Mouse (Mus musculus) limb, embryonic 11.5 days (tissue): Measurements from ENCODE around the gene Tubg2. TPM values are rescaled to one million over a fixed set of nuclear protein-coding genes. Genes with fewer than 3 reads are reported as not detected.

Experiments used
- ATAC-seq: fragments of 200-750 bp; cut with Nextera tagmentation; 2 replicates; pipeline ENCODE4 v1.8.0; 2017; ENCODE audit warnings: low read depth; ENCODE audit not compliant: insufficient number of reproducible peaks, low FRiP score, low TSS enrichment
- DNase-seq: peaks from one replicate; pipeline ENCODE4 v3.0.0-alpha.2; 2015; ENCODE audit warnings: low spot score
- H3K27ac ChIP-seq: fragments of 300-500 bp; sonication (generic); replicated peaks from 2 replicates; pipeline ENCODE4 v1.5.1; 2014; ENCODE audit warnings: low read depth, mild to moderate bottlenecking, low read length
- H3K27me3 ChIP-seq: fragments of 300-500 bp; sonication (generic); 2 replicates; pipeline ENCODE4 v1.6.1; 2014; ENCODE audit warnings: mild to moderate bottlenecking, low read length, mixed read lengths; ENCODE audit not compliant: control insufficient read depth, insufficient read depth
- H3K36me3 ChIP-seq: fragments of 300-500 bp; sonication (generic); 2 replicates; pipeline ENCODE4 v1.6.1; 2014; ENCODE audit warnings: mild to moderate bottlenecking, low read length, moderate library complexity, mixed read lengths; ENCODE audit not compliant: control insufficient read depth, insufficient read depth
- H3K4me1 ChIP-seq: fragments of 300-500 bp; sonication (generic); 2 replicates; pipeline ENCODE4 v1.6.1; 2014; ENCODE audit warnings: low read length, mixed read lengths; ENCODE audit not compliant: control insufficient read depth, insufficient read depth
- H3K4me2 ChIP-seq: fragments of 300-500 bp; sonication (generic); 2 replicates; pipeline ENCODE4 v1.6.1; 2014; ENCODE audit warnings: low read depth, mild to moderate bottlenecking, moderate library complexity; ENCODE audit not compliant: severe bottlenecking
- H3K4me3 ChIP-seq: fragments of 300-500 bp; sonication (generic); 2 replicates; pipeline ENCODE4 v1.5.1; 2014; ENCODE audit warnings: low read depth, low read length
- H3K9ac ChIP-seq: fragments of 300-500 bp; sonication (generic); 2 replicates; pipeline ENCODE4 v1.6.1; 2014; ENCODE audit warnings: mild to moderate bottlenecking, low read length
- H3K9me3 ChIP-seq: fragments of 300-500 bp; sonication (generic); 2 replicates; pipeline ENCODE4 v1.6.1; 2016; ENCODE audit warnings: low read length; ENCODE audit not compliant: control insufficient read depth
- WGBS: fragments of 180-500 bp; shearing (Covaris S2); extraction: QIAGEN DNeasy Blood & Tissue Kit; methylation state at CpG from one replicate; pipeline ENCODE4 v1.1.7; 2014; 5-methylcytosine and 5-hydroxymethylcytosine counted together
- polyA plus RNA-seq: library from polyadenylated mRNA; unstranded; fragments of >200 nt; fragmentation: Nextera tagmentation; extraction: Ambion mirVana; gene quantifications from 2 replicates; pipeline ENCODE4 v1.2.1, GENCODE M21; 2014

Tubg2 gene
- polyA plus RNA-seq, 1 experiment from 2014 or later = 5.0 TPM

DNA sequence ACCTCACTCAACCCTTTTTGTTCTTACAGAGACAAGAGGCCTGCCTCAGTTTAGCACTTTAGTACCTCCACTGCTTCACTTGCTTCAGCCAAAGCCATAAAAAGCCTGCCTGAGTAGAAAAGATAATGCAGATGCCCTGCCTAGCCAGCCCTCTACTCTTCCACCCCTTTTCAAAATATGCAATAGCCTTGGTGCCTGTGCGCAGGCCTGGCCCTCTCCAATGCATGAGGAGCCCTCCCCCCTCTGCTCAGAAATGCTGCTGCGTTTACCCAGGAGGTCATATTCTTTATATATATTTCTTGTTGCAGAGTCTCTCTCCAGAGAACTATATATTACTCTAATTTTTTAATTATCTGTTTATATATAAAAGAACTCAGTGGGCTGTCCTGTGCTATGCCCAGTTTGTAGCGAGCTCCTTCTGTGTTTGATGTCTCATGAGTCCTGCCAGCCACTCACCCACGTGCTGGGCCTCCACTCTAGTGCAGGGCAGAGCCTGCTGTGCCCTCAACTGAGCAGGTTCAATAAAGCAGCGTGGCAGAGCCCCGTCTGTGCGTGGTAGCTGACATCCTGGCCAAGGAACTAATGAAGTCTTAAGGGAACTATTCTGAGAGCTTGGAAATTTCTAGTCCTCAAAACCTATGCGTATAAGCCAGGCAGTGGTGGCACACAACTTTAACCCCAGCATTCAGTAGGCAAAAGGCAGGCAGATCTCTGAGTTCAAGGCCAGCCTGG is 34.6 kb downstream of the Tubg2 start:
- peaks cover 15% of the 10 kb centered on the region for H3K4me1 ChIP-seq
- H3K4me3 ChIP-seq = no peak overlapping the region
- no peak overlapping the region for H3K27ac ChIP-seq
- no peaks in the 10 kb centered on the region for H3K36me3 ChIP-seq
- H3K9me3 ChIP-seq = no peaks in the 10 kb centered on the region
- H3K27me3 ChIP-seq = no peaks in the 10 kb centered on the region
- 47% methylated on average over 8 of the region's 8 CpGs for WGBS
- DNase-seq (no peak), ATAC-seq (no peak)
- no peak overlapping the region for H3K4me2 ChIP-seq
- H3K9ac ChIP-seq = no peak overlapping the region

DNA sequence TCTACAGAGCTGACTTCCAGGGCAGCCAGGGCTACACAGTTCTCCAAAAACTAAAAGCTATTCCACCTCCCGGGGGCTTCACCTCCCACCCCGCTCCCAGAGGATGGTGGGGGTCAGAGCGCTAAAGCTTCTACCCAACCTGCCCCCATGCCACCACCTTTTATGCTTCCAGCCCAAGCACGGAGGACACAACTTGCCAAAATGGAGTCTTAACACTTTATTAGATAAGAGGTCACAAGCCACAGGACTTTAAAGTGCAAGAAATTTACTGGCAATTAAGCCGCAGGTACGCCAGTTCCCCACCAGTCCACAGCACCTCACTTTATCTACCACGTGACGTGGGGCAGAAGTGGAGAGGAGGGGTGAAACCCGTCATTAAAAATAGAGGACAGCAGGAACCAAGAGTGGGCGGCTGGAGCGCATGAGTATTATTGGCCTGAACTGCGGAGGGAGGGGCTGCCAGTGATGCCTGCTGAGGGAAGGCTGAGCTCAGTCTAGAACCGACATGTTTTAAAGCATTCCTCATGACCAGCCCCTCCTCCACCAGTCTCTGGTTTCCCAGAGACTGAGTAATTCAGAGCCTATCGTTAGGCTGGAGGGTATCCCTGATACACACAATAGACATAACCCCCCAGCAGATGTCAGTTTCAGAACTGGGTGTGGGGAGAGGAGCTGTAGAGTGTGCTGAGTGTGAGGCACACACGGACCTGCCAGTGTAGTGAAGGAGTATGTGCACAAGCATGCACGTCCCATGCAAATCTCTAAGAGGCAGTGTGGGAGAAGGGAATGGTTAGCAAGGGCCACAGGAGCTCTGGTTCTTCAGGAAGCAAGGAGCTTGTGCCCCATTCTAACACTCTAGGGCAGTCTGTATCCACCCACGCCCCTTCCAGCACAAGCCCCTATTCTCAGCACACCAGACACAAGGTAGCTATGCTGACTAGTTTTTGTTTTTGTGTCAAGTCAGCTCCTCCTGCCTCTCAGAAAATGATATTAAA is 35.5 kb downstream of the Tubg2 start:
- DNase-seq = peak; percentile 37
- Histone ChIP-seq H3K4me3 (no peak overlapping the region), H3K4me1 (peaks cover 15% of the 10 kb centered on the region), H3K9me3 (no peaks in the 10 kb centered on the region), H3K27me3 (no peaks in the 10 kb centered on the region), H3K4me2 (no peak overlapping the region), H3K36me3 (no peaks in the 10 kb centered on the region), H3K9ac (no peak overlapping the region), H3K27ac (no peak overlapping the region)
- peak; percentile 23; the same call in 1 of the 2 replicates for ATAC-seq
- 43% methylated on average over 17 of the region's 17 CpGs for WGBS

DNA sequence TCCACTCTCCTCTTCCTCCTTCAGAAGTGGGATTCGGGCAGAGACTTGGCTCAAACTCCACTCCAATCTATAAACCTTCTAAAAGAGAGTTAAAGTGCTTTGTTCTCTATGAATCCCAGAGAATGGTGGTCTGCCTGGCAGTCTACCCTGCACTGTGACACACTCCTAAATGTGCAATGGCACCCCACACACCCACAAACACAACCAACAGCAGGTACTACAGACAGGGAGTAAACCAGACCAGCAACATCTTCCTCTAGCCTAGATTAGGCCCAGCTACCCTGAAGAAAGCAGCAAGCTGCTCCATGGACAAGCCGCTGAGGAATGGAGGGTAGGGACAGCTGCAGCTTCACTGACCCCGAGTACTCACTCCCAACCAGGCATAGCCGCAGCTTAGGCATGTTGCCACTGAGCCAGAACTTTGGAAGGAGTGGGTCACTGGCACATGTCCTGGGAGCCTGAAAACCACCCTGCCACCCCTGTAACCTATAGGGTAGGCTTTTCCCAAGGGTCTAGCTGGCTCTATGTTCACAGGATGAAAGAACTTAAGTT is 36.3 kb downstream of the Tubg2 start:
- DNase-seq (no peak), ATAC-seq (no peak)
- 87% methylated on average over 4 of the region's 4 CpGs for WGBS
- no peak overlapping the region for H3K27ac ChIP-seq
- no peak overlapping the region for H3K9ac ChIP-seq
- H3K9me3 ChIP-seq = no peaks in the 10 kb centered on the region
- no peaks in the 10 kb centered on the region for H3K27me3 ChIP-seq
- no peak overlapping the region for H3K4me3 ChIP-seq
- no peak overlapping the region for H3K4me2 ChIP-seq
- no peaks in the 10 kb centered on the region for H3K36me3 ChIP-seq
- H3K4me1 ChIP-seq = peaks cover 15% of the 10 kb centered on the region

DNA sequence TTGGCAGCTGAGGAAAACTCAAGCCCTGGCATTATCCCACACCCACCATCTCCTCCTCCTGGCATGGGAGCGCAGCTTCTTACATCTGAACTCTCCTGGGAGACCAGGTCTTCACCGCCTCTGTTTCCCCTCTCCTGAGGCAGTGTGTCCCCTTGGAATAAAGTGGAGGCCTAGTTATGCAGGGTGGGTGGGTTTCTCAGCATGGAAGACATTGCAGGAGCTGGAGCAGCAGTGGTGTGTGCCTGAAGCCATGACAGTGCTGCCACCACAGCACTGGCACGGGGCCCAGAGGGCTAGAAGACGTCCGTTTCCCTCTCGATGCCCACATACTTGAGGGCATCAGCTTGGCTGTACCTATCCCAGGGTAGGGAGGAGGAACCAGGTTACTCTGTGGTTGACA is 36.9 kb downstream of the Tubg2 start:
- no peak overlapping the region for H3K9ac ChIP-seq
- H3K4me1 ChIP-seq = peaks cover 15% of the 10 kb centered on the region
- no peak for DNase-seq
- H3K27me3 ChIP-seq = no peaks in the 10 kb centered on the region
- ATAC-seq = no peak
- H3K9me3 ChIP-seq = no peaks in the 10 kb centered on the region
- H3K4me2 ChIP-seq = no peak overlapping the region
- H3K27ac ChIP-seq = no peak overlapping the region
- no peaks in the 10 kb centered on the region for H3K36me3 ChIP-seq
- no peak overlapping the region for H3K4me3 ChIP-seq
- 93% methylated on average over 6 of the region's 6 CpGs for WGBS

DNA sequence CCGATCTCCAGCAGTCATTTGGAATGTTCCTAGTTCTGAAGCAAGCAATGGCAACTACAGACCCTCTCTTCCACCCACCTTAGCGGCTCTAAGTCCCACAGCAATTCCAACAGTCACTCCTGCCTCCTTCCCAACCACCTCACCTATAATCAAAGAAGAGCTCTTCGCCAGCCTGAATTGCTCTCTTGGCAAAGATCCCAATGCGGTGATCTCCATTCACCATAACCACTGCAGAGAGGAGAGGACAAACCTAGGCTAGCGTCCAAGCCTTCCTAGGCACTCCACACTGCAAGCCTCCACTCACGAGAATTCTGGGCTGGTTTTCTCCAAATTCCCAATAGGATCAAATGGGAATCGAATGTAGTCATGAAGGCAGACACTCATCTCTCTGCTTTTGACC is 37.4 kb downstream of the Tubg2 start:
- Histone ChIP-seq H3K36me3 (no peaks in the 10 kb centered on the region; the same call in 1 of the 2 replicates), H3K4me2 (no peak overlapping the region), H3K9me3 (no peaks in the 10 kb centered on the region), H3K4me1 (peaks cover 15% of the 10 kb centered on the region), H3K27ac (no peak overlapping the region), H3K9ac (no peak overlapping the region), H3K4me3 (no peak overlapping the region), H3K27me3 (no peaks in the 10 kb centered on the region)
- no peak for DNase-seq
- no peak for ATAC-seq
- WGBS = 92% methylated on average over 7 of the region's 7 CpGs

DNA sequence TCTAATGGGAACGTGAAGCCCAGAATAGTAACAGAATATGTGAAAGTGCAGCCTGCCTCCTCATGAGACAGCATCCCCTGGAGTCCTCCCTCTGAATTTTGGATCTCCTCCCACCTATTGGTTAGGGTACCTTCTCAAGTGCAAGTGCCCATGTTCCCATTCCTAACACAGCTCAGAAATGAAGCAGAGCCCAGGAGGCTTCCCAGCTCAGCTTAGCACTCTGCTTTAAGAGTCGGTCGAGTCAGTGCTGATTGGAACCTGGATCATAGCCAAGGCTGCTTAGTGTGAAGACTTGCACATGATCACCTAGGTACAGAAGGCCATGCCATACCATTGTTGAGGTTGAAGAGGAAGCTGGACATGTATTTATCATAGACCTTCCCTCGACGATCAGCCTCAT is 38.4 kb downstream of the Tubg2 start:
- peaks cover 3% of the 10 kb centered on the region for H3K36me3 ChIP-seq
- DNase-seq (no peak), ATAC-seq (no peak)
- WGBS = 94% methylated on average over 5 of the region's 5 CpGs
- H3K27ac ChIP-seq = no peak overlapping the region
- H3K4me3 ChIP-seq = no peak overlapping the region
- no peaks in the 10 kb centered on the region for H3K9me3 ChIP-seq
- no peaks in the 10 kb centered on the region for H3K27me3 ChIP-seq
- peaks cover 15% of the 10 kb centered on the region for H3K4me1 ChIP-seq
- H3K9ac ChIP-seq = no peak overlapping the region
- H3K4me2 ChIP-seq = no peak overlapping the region

DNA sequence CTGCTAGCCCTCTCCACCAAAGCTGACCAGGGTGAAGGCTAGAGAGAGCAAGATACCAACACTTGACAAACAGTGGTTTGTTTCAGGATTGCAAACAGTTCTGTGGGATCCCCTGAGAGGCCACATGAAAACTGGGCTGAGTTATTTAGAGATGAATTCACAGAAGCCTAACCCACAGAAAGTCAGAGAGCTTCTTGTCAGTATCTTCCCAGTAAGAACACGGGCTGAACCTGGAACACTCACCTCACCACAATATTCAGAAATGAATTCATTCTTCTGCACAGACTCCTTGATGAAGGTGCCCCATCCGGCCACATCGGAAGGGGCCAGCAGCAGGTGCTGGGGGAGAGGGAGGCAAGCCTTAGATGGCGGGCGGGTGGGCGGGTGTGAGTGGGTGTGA is 38.9 kb downstream of the Tubg2 start:
- Histone ChIP-seq H3K27ac (no peak overlapping the region), H3K9ac (no peak overlapping the region), H3K4me1 (peaks cover 11% of the 10 kb centered on the region), H3K9me3 (no peaks in the 10 kb centered on the region), H3K27me3 (no peaks in the 10 kb centered on the region), H3K36me3 (peaks cover 7% of the 10 kb centered on the region), H3K4me2 (no peak overlapping the region), H3K4me3 (no peak overlapping the region)
- DNase-seq = no peak
- no peak for ATAC-seq
- WGBS = 90% methylated on average over 6 of the region's 6 CpGs

DNA sequence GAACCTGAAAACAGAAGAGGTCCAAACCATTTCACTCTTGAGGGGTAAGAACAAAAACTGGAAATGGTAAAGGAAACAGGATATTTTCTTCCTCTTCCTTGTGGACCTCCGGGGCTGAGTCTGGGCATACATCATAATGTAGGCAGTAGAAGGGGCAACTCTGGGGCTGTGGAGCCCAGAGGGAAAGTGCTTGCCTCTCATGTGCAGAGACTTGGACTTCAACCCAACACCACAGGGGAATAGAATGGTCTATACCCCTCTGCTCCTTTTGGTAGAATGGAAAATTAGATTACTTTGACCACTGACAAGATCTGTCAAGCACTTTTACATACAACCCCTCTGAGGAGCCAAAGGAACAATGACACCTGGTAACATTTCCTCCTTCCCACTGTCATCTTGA is 39.4 kb downstream of the Tubg2 start:
- H3K9ac ChIP-seq = no peak overlapping the region
- H3K36me3 ChIP-seq = peaks cover 7% of the 10 kb centered on the region
- WGBS = 90% methylated on average over 1 of the region's 1 CpGs

More for the DNA sequence above, 39.4 kb downstream of the Tubg2 start:
- no peak overlapping the region for H3K4me2 ChIP-seq
- H3K9me3 ChIP-seq = no peaks in the 10 kb centered on the region
- H3K27me3 ChIP-seq = no peaks in the 10 kb centered on the region
- ATAC-seq = no peak
- H3K27ac ChIP-seq = no peak overlapping the region
- peaks cover 7% of the 10 kb centered on the region for H3K4me1 ChIP-seq
- no peak overlapping the region for H3K4me3 ChIP-seq
- DNase-seq = no peak
